Comparison of ENCODE assay signal across 9 mouse cellular contexts in genomic region chr14:46389438-46390248, GRCm38 (mm10). TPM values are rescaled to one million over a fixed set of nuclear protein-coding genes. Genes with fewer than 3 reads are reported as not detected.
A peak's percentile ranks its signal among the peaks of the same experiment; 100 is the strongest.
DNase-seq lines count a peak whose midpoint lies in the region; ATAC-seq lines count a peak whose summit lies in the region.
"Had no signal": no experiment of that assay in that cellular context is flagged by ENCODE, and none has a peak within 500 bp of the region (broad histone marks: within the 10 kb centered on the region; RNA-seq: fewer than 3 reads in every experiment).

No protein-coding gene starts in this region.

- H3K27me3 ChIP-seq in kidney, embryonic 14.5 days (ENCODE audit: control insufficient read depth, insufficient read depth, low read length), result peaks cover 10% of the 10 kb centered on the region
- H3K27me3 ChIP-seq in embryonic facial prominence, embryonic 14.5 days (replicated peaks; ENCODE audit: control insufficient read depth, insufficient read depth, low read length), result peaks cover 30% of the 10 kb centered on the region
- peaks cover 21% of the 10 kb centered on the region for H3K27me3 ChIP-seq in intestine, embryonic 15.5 days (replicated peaks)
- peaks cover 27% of the 10 kb centered on the region for H3K27me3 ChIP-seq in midbrain, embryonic 16.5 days (ENCODE audit: control insufficient read depth, insufficient read depth, low read depth, low read length)

- peak overlapping the region; percentile 55; the same call in 1 of the 2 replicates for H3K27ac ChIP-seq in kidney, embryonic 14.5 days (ENCODE audit: low read depth, low read length)
- peak overlapping the region; percentile 91 for H3K27ac ChIP-seq in embryonic facial prominence, embryonic 14.5 days (replicated peaks; ENCODE audit: low read depth, low read length)
- peak overlapping the region; percentile 88 for H3K27ac ChIP-seq in intestine, embryonic 15.5 days
- no peak overlapping the region for H3K27ac ChIP-seq in midbrain, embryonic 16.5 days (ENCODE audit: low read length)

- H3K4me3 ChIP-seq in kidney, embryonic 14.5 days (ENCODE audit: low read length), result peak overlapping the region; percentile 49
- peak overlapping the region; percentile 62 for H3K4me3 ChIP-seq in embryonic facial prominence, embryonic 14.5 days (ENCODE audit: low read depth, low read length)
- peak overlapping the region; percentile 53 for H3K4me3 ChIP-seq in intestine, embryonic 15.5 days (replicated peaks)
- peak overlapping the region; percentile 16 for H3K4me3 ChIP-seq in midbrain, embryonic 16.5 days (ENCODE audit: low read depth, low read length)

- 3% methylated on average over 24 of the region's 24 CpGs for WGBS in kidney, embryonic 14.5 days
- 5% methylated on average over 24 of the region's 24 CpGs for whole genome bisulfite sequencing in embryonic facial prominence, embryonic 14.5 days
- WGBS in intestine, embryonic 15.5 days, result 4% methylated on average over 24 of the region's 24 CpGs
- WGBS in midbrain, embryonic 16.5 days, result 5% methylated on average over 24 of the region's 24 CpGs

- peak overlapping the region; percentile 54 for H3K9ac ChIP-seq in kidney, embryonic 14.5 days (ENCODE audit: low read depth, low read length)
- peak overlapping the region; percentile 67 for H3K9ac ChIP-seq in embryonic facial prominence, embryonic 14.5 days (ENCODE audit: low read depth, low read length)
- H3K9ac ChIP-seq in intestine, embryonic 15.5 days, result peak overlapping the region; percentile 63
- 0 out of 2 replicates have a peak overlapping the region, but pooled peaks have one; percentile 40 for H3K9ac ChIP-seq in midbrain, embryonic 16.5 days (ENCODE audit: low read depth, low read length)

- ATAC-seq in kidney, embryonic 14.5 days (ENCODE audit: low FRiP score, low TSS enrichment), result no peak
- no peak for ATAC-seq in embryonic facial prominence, embryonic 14.5 days (ENCODE audit: low read depth)
- ATAC-seq in intestine, embryonic 15.5 days, result no peak
- ATAC-seq in midbrain, embryonic 16.5 days, result no peak
- no peak for ATAC-seq in frontal cortex, adult (ENCODE audit: low TSS enrichment)

- H3K4me1 ChIP-seq in kidney, embryonic 14.5 days (ENCODE audit: control insufficient read depth, insufficient read depth, low read length), result peaks cover 15% of the 10 kb centered on the region; the same call in 1 of the 2 replicates
- peaks cover under 1% of the 10 kb centered on the region; the same call in 1 of the 2 replicates for H3K4me1 ChIP-seq in embryonic facial prominence, embryonic 14.5 days (ENCODE audit: control insufficient read depth, insufficient read depth, low read length)
- peaks cover 10% of the 10 kb centered on the region for H3K4me1 ChIP-seq in intestine, embryonic 15.5 days (replicated peaks)
- peaks cover 38% of the 10 kb centered on the region for H3K4me1 ChIP-seq in midbrain, embryonic 16.5 days (ENCODE audit: control insufficient read depth, insufficient read depth, low read length)

- no peaks in the 10 kb centered on the region for H3K9me3 ChIP-seq in kidney, embryonic 14.5 days (ENCODE audit: control insufficient read depth, low read length)
- no peaks in the 10 kb centered on the region for H3K9me3 ChIP-seq in embryonic facial prominence, embryonic 14.5 days (ENCODE audit: control insufficient read depth, low read length)
- H3K9me3 ChIP-seq in intestine, embryonic 15.5 days, result no peaks in the 10 kb centered on the region
- H3K9me3 ChIP-seq in midbrain, embryonic 16.5 days (replicated peaks; ENCODE audit: control insufficient read depth, low read length, poor library complexity, severe bottlenecking), result no peaks in the 10 kb centered on the region

- no peak for DNase-seq in kidney, adult 9 months
- DNase-seq in embryonic facial prominence, embryonic 14.5 days (ENCODE audit: low spot score), result no peak
- DNase-seq in retina, postnatal 1 day, result no peak
- DNase-seq in gastrocnemius, adult 18-20 months (ENCODE audit: low spot score), result no peak

- no peaks in the 10 kb centered on the region for H3K36me3 ChIP-seq in kidney, embryonic 14.5 days (ENCODE audit: control insufficient read depth, insufficient read depth, low read length)
- no peaks in the 10 kb centered on the region for H3K36me3 ChIP-seq in embryonic facial prominence, embryonic 14.5 days (ENCODE audit: control insufficient read depth, insufficient read depth, low read length)
- no peaks in the 10 kb centered on the region for H3K36me3 ChIP-seq in intestine, embryonic 15.5 days
- no peaks in the 10 kb centered on the region for H3K36me3 ChIP-seq in midbrain, embryonic 16.5 days (ENCODE audit: control insufficient read depth, insufficient read depth, low read length)

- peak overlapping the region; percentile 84 for H3K4me2 ChIP-seq in kidney, embryonic 14.5 days (replicated peaks; ENCODE audit: low read depth, low read length)
- peak overlapping the region; percentile 75 for H3K4me2 ChIP-seq in embryonic facial prominence, embryonic 14.5 days (ENCODE audit: low read depth, low read length)
- H3K4me2 ChIP-seq in intestine, embryonic 15.5 days (replicated peaks), result peak overlapping the region; percentile 78
- peak overlapping the region; percentile 44 for H3K4me2 ChIP-seq in midbrain, embryonic 16.5 days (ENCODE audit: low read length)

RNA-seq across cellular contexts. Expression of gene Bmp4, which starts 0.8 kb away (rescaled TPM):
- 23.7 and 31.5 TPM in 2 replicates for polyA plus RNA-seq in kidney, embryonic 14.5 days (2014; fragmentation: Nextera tagmentation; extraction: Ambion mirVana)
- polyA plus RNA-seq in embryonic facial prominence, embryonic 14.5 days (2014; fragmentation: Nextera tagmentation; extraction: Ambion mirVana), result 12.3 and 16.4 TPM in 2 replicates
- 65.6 and 74.4 TPM in 2 replicates for polyA plus RNA-seq in intestine, embryonic 15.5 days (2015; fragmentation: Nextera tagmentation; extraction: Ambion mirVana)
- 5.5 and 6.5 TPM in 2 replicates for polyA plus RNA-seq in midbrain, embryonic 16.5 days (2015; fragmentation: Nextera tagmentation; extraction: Ambion mirVana)
- 1 to 10 TPM; 7.8 to 8.8 TPM for total RNA-seq in gastrocnemius, adult 18-20 months (2021)
- total RNA-seq: neutrophil, adult 5-6 weeks had no signal

RNA-seq across cellular contexts. Expression of gene Gm15217, which starts 10.4 kb away (rescaled TPM):
- polyA plus RNA-seq in kidney, embryonic 14.5 days (2014; fragmentation: Nextera tagmentation; extraction: Ambion mirVana), result not detected in 2 replicates
- polyA plus RNA-seq in embryonic facial prominence, embryonic 14.5 days (2014; fragmentation: Nextera tagmentation; extraction: Ambion mirVana), result not detected in 2 replicates
- 0.23 and 0.24 TPM in 2 replicates for polyA plus RNA-seq in intestine, embryonic 15.5 days (2015; fragmentation: Nextera tagmentation; extraction: Ambion mirVana)
- not detected in 2 replicates for polyA plus RNA-seq in midbrain, embryonic 16.5 days (2015; fragmentation: Nextera tagmentation; extraction: Ambion mirVana)
- not detected for total RNA-seq in gastrocnemius, adult 18-20 months (2021)
- total RNA-seq: neutrophil, adult 5-6 weeks had no signal
